Mouse (Mus musculus): ENCODE measurements around the gene Paox. TPM values are rescaled to one million over a fixed set of nuclear protein-coding genes. Genes with fewer than 3 reads are reported as not detected.

The Paox gene
- polyA plus RNA-seq, 1 experiment from 2014 or later: 22.9 TPM

DNA sequence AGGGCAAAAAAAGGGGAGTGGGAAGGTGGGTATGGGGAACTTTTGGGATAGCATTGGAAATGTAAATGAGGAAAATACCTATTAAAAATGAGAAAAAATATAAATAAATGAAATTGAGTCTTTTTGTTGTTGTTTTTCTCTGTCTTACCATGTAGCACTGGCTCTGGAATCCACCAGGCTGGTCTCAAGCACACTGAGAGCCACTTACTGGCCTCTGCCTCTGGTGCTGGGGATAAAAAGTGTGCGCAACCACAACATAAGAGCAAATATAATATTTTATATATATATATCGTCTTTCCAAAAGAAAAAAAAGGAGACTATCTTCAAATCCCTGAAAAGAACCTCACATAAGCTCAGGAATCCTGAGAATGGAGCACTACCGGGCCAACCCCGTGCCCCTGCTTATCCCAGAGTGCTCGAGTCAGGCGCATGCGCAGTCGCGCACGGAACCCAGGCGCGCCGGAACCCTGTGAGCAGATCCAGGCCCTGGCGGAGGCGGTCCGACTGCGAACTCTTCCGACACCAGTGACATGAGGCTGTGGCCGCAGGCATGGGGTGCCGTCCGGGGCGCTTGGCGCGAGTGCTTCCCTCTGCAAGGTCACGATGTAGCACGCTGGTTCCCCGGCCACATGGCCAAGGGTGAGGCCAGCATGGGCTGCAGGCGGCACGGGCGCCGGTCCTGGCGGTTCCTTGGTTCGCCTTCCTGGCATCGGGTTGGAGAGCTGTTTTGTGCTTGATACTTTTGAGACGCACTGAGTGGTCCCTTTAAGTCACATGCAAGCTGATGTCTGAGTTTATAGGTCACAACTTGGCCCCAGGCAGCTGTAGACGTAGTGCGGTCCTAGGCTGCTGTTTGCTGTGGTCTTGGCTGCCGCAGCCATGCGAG, 21.8 kb downstream of the Paox start, which contains the start of gene Mtg1:
Gene Mtg1 (plus strand): TSS at position 430 of the 886 bp plus-strand sequence.
- peak; percentile 94 for ATAC-seq (replicated peaks; ENCODE audit: low FRiP score, low read depth)
- Histone ChIP-seq H3K27ac (peak within 1 kb of the TSS; percentile 88), H3K4me1 (replicated peaks; ENCODE audit: insufficient read depth, low read length) (no peaks in the 10 kb centered on the region), H3K4me3 (replicated peaks; ENCODE audit: low read depth, low read length) (peak within 1 kb of the TSS; percentile 65), H3K27me3 (ENCODE audit: insufficient read depth, low read length) (no peaks in the 10 kb centered on the region), H3K9me3 (replicated peaks; ENCODE audit: low read length) (no peaks in the 10 kb centered on the region), H3K4me2 (ENCODE audit: low read length) (peak within 1 kb of the TSS; percentile 77), H3K9ac (ENCODE audit: low read depth, low read length) (peak within 1 kb of the TSS; percentile 74), H3K36me3 (ENCODE audit: insufficient read depth, low read length) (0 out of 2 replicates have a peak, but pooled peaks cover 4% of the 10 kb centered on the region)
- WGBS: 3% methylated on average over 39 of the region's 39 CpGs
- TF ChIP-seq CTCF (IDR thresholded peaks at IDR 0.05; ENCODE audit: low read depth): peak; percentile 11; the same call in 1 of the 2 replicates
- peak; percentile 95 for DNase-seq (ENCODE audit: low spot score)

DNA sequence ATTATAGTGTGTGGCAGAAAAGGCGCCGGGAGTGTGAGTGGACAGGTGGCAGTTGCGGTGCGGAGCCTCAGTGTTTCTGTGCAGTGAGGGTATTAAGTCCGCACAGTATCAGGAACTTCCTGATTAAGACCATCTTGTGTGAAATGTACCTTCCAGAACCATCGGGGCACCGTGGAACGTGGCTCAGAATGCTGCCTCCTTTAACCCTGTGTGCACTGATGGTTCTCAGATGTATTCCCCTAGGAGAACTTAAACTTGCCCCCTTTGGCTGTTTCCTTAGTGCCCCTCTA, 22.4 kb downstream of the Paox start:
- Histone ChIP-seq H3K4me1 (replicated peaks; ENCODE audit: insufficient read depth, low read length) (no peaks in the 10 kb centered on the region), H3K36me3 (ENCODE audit: insufficient read depth, low read length) (0 out of 2 replicates have a peak, but pooled peaks cover 4% of the 10 kb centered on the region), H3K9ac (ENCODE audit: low read depth, low read length) (peak overlapping the region; percentile 74), H3K27ac (peak overlapping the region; percentile 88), H3K4me2 (ENCODE audit: low read length) (peak overlapping the region; percentile 77), H3K27me3 (ENCODE audit: insufficient read depth, low read length) (no peaks in the 10 kb centered on the region), H3K4me3 (replicated peaks; ENCODE audit: low read depth, low read length) (peak overlapping the region; percentile 65), H3K9me3 (replicated peaks; ENCODE audit: low read length) (no peaks in the 10 kb centered on the region)
- WGBS: 0% methylated on average over 8 of the region's 8 CpGs
- no peak for ATAC-seq (replicated peaks; ENCODE audit: low FRiP score, low read depth)
- no peak for DNase-seq (ENCODE audit: low spot score)
- TF ChIP-seq CTCF (IDR thresholded peaks at IDR 0.05; ENCODE audit: low read depth): no peak

DNA sequence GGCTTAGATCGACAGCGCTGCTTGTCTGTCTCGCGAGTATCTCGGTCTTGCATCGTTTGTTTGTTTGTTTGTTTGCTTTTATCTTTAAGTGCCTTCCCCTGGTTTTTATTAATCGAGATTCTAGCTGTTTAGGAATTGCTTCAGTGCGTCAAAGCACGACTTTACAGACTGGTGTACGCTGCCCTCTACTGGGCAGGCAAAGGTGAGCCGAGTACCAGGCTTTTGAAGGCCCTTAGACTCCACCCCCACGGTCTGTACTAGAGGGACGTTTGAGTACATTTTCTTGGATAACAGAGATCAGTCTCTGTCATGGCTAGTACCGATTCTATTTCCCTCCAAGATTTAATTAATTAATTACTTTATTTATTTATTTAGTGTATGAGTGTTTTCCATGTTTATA, 25.8 kb downstream of the Paox start:
- peak; percentile 83 for TF ChIP-seq CTCF (IDR thresholded peaks at IDR 0.05; ENCODE audit: low read depth)
- Histone ChIP-seq H3K4me1 (replicated peaks; ENCODE audit: insufficient read depth, low read length) (no peaks in the 10 kb centered on the region), H3K4me2 (ENCODE audit: low read length) (no peak overlapping the region), H3K9ac (ENCODE audit: low read depth, low read length) (no peak overlapping the region), H3K27ac (no peak overlapping the region), H3K4me3 (replicated peaks; ENCODE audit: low read depth, low read length) (no peak overlapping the region), H3K27me3 (ENCODE audit: insufficient read depth, low read length) (no peaks in the 10 kb centered on the region), H3K36me3 (ENCODE audit: insufficient read depth, low read length) (no peaks in the 10 kb centered on the region), H3K9me3 (replicated peaks; ENCODE audit: low read length) (no peaks in the 10 kb centered on the region)
- DNase-seq (ENCODE audit: low spot score): peak; percentile 83
- WGBS: 8% methylated on average over 14 of the region's 14 CpGs
- no peak for ATAC-seq (replicated peaks; ENCODE audit: low FRiP score, low read depth)

DNA sequence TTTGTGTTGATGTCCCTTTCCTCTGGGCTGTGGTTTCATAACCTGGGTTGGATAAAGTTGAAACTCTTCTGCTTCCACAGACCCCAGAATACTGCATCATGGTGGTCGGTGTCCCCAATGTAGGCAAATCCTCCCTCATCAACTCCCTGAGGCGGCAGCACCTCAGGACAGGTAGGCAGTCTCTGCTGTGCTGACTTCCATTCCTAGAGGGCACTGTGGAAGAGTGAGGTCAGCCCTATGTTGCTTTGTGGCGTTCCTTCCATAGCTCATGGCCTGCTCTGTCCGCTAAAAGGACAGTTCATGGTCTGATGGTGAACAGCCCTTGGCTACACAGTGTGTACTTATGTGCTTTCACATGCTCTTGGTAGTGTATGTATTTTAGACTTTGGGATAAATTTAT, 29.0 kb downstream of the Paox start:
- no peak for ATAC-seq (replicated peaks; ENCODE audit: low FRiP score, low read depth)
- Histone ChIP-seq H3K27me3 (ENCODE audit: insufficient read depth, low read length) (no peaks in the 10 kb centered on the region), H3K27ac (no peak overlapping the region), H3K4me2 (ENCODE audit: low read length) (no peak overlapping the region), H3K9ac (ENCODE audit: low read depth, low read length) (no peak overlapping the region), H3K36me3 (ENCODE audit: insufficient read depth, low read length) (0 out of 2 replicates have a peak, but pooled peaks cover 4% of the 10 kb centered on the region), H3K9me3 (replicated peaks; ENCODE audit: low read length) (no peaks in the 10 kb centered on the region), H3K4me1 (replicated peaks; ENCODE audit: insufficient read depth, low read length) (no peaks in the 10 kb centered on the region), H3K4me3 (replicated peaks; ENCODE audit: low read depth, low read length) (no peak overlapping the region)
- no peak for DNase-seq (ENCODE audit: low spot score)
- 90% methylated on average over 4 of the region's 4 CpGs for WGBS
- no peak for TF ChIP-seq CTCF (IDR thresholded peaks at IDR 0.05; ENCODE audit: low read depth)

DNA sequence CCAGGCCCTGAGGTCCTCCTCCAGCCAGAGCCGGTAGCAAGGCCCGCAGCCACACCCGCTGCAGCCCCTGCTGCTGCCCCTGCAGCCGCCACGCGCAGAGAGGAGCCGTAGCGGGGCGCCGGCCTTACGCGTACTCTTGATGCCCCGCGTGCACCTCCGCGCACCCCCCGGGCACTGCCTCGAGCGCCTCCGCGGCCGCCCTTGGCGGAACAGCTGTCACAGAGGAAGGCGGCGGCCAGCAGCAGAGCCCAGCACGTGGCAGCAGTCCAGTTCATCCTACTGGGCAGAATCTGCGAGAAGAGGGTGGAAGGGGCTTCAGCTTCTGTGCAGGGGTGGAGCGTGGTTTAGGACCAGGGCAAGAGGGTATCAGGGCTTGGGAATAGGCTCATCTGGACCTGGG, 37.8 kb downstream of the Paox start:
- no peak overlapping the region for H3K9ac ChIP-seq (ENCODE audit: low read depth, low read length)
- 7% methylated on average over 28 of the region's 28 CpGs for WGBS
- no peaks in the 10 kb centered on the region for H3K9me3 ChIP-seq (replicated peaks; ENCODE audit: low read length)
- 0 out of 2 replicates have a peak overlapping the region, but pooled peaks have one; percentile 6 for H3K4me3 ChIP-seq (replicated peaks; ENCODE audit: low read depth, low read length)
- DNase-seq (ENCODE audit: low spot score) (peak; percentile 4), ATAC-seq (replicated peaks; ENCODE audit: low FRiP score, low read depth) (no peak)
- H3K27me3 ChIP-seq (ENCODE audit: insufficient read depth, low read length): peaks cover 4% of the 10 kb centered on the region; the same call in 1 of the 2 replicates
- no peaks in the 10 kb centered on the region for H3K36me3 ChIP-seq (ENCODE audit: insufficient read depth, low read length)
- TF ChIP-seq CTCF (IDR thresholded peaks at IDR 0.05; ENCODE audit: low read depth): no peak
- H3K4me1 ChIP-seq (replicated peaks; ENCODE audit: insufficient read depth, low read length): no peaks in the 10 kb centered on the region; the same call in 1 of the 2 replicates
- peak overlapping the region; percentile 45 for H3K4me2 ChIP-seq (ENCODE audit: low read length)
- no peak overlapping the region for H3K27ac ChIP-seq

DNA sequence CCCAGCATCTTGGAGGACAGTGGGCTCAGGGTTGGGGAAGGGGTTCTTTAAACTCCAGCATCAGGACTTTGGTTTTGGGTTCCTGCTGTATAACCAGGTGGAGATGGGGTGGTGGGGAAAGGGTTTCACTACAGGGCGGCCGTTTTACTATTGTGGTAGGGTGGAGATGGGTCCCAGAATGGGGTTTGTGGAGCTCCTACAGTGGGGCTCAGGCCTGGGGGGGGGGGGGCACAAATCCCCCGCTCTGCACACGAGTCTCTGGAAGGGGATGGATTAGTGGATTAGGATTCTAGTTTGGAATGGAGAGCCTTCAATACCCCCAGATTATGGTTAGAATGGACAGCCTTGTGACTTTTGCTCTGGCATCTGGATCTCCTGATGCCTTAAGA, 38.2 kb downstream of the Paox start:
- Histone ChIP-seq H3K27ac (no peak overlapping the region), H3K4me3 (replicated peaks; ENCODE audit: low read depth, low read length) (peak overlapping the region; percentile 18; the same call in 1 of the 2 replicates), H3K36me3 (ENCODE audit: insufficient read depth, low read length) (no peaks in the 10 kb centered on the region), H3K9ac (ENCODE audit: low read depth, low read length) (no peak overlapping the region), H3K27me3 (ENCODE audit: insufficient read depth, low read length) (peaks cover 4% of the 10 kb centered on the region; the same call in 1 of the 2 replicates), H3K4me1 (replicated peaks; ENCODE audit: insufficient read depth, low read length) (no peaks in the 10 kb centered on the region; the same call in 1 of the 2 replicates), H3K9me3 (replicated peaks; ENCODE audit: low read length) (no peaks in the 10 kb centered on the region), H3K4me2 (ENCODE audit: low read length) (peak overlapping the region; percentile 51; the same call in 1 of the 2 replicates)
- WGBS: 19% methylated on average over 4 of the region's 4 CpGs
- ATAC-seq (replicated peaks; ENCODE audit: low FRiP score, low read depth) (no peak), DNase-seq (ENCODE audit: low spot score) (no peak)
- TF ChIP-seq CTCF (IDR thresholded peaks at IDR 0.05; ENCODE audit: low read depth): no peak

Data from kidney, postnatal 0 days (tissue).